Mouse (Mus musculus): ENCODE results near the gene Asb11.

DNA sequence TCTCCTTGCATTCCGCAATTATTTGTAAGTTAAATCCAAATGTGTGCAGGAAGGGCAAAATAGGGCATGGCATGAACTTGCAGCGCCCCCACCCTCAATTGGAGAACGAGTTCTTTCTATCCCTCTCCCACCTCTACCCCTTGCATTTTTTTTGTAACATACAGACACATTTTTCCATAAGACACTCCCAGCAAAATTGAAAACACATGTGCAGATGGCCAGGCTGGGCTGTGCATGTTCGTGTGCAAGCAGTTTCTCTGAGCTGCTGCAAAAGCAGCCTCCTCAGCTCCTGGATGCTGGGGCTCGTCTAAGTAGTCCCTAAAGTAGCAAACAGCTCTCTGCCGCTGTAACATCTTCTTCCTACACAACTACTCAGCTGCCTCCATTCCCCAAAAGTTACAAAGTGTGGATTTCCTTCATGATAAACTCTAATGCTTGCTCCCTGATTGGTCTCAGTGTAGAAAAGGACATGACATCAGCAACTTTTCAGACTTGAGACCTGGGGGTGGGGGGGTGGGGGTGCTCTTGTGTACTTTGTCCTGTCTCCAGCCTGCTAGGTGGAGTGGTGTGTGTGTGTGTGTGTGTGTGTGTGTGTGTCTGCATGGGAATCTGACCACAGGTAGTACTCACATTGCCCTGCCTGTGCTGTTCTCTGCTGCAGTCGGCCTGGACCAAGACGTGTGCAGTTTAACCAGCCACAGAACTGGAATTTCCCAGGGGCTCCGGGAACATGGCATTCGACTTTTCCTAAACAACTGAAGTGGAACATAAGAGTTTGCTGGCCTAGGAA lies 69.1 kb downstream of the Asb11 start, which contains the start of gene Asb9:
- TF ChIP-seq POLR2A (IDR thresholded peaks at IDR 0.05; ENCODE audit: borderline replicate concordance, low read depth, low read length) (no peak), CTCF (IDR thresholded peaks at IDR 0.05; ENCODE audit: low read depth, low read length) (no peak)

Measured in bone marrow macrophage, adult 2 months (primary cell).